Mouse (Mus musculus) kidney, embryonic 15.5 days (tissue): ENCODE results near the gene Atp6v0a1. TPM values are rescaled to one million over a fixed set of nuclear protein-coding genes. Genes with fewer than 3 reads are reported as not detected.
A peak's percentile ranks its signal among the peaks of the same experiment; 100 is the strongest.

ENCODE experiments used
- ATAC-seq: fragments of 200-750 bp; cut with Nextera tagmentation; replicated peaks from 2 replicates; pipeline ENCODE4 v1.8.0; 2017; ENCODE audit warnings: moderate TSS enrichment; ENCODE audit not compliant: low FRiP score
- H3K27ac ChIP-seq: fragments of 300-500 bp; sonication (generic); 2 replicates; pipeline ENCODE4 v1.5.1; 2015; ENCODE audit warnings: mild to moderate bottlenecking, inconsistent platforms
- H3K27me3 ChIP-seq: fragments of 300-500 bp; sonication (generic); 2 replicates; pipeline ENCODE4 v1.6.1; 2015; ENCODE audit warnings: inconsistent platforms
- H3K36me3 ChIP-seq: fragments of 300-500 bp; sonication (generic); 2 replicates; pipeline ENCODE4 v1.6.1; 2015; ENCODE audit warnings: inconsistent platforms
- H3K4me1 ChIP-seq: fragments of 300-500 bp; sonication (generic); 2 replicates; pipeline ENCODE4 v1.6.1; 2015; ENCODE audit warnings: inconsistent platforms
- H3K4me2 ChIP-seq: fragments of 300-500 bp; sonication (generic); 2 replicates; pipeline ENCODE4 v1.6.1; 2015; ENCODE audit warnings: moderate library complexity, mild to moderate bottlenecking, inconsistent platforms
- H3K4me3 ChIP-seq: fragments of 300-500 bp; sonication (generic); replicated peaks from 2 replicates; pipeline ENCODE4 v1.5.1; 2015; ENCODE audit warnings: mild to moderate bottlenecking, inconsistent platforms
- H3K9ac ChIP-seq: fragments of 300-500 bp; sonication (generic); 2 replicates; pipeline ENCODE4 v1.6.1; 2015; ENCODE audit warnings: mild to moderate bottlenecking, inconsistent platforms
- H3K9me3 ChIP-seq: fragments of 300-500 bp; sonication (generic); replicated peaks from 2 replicates; pipeline ENCODE4 v1.6.1; 2016; ENCODE audit warnings: inconsistent platforms
- WGBS: fragments of 180-500 bp; shearing (Covaris S2); methylation state at CpG from one replicate; pipeline ENCODE4 v1.1.7; 2015; ENCODE audit warnings: mixed read lengths; 5-methylcytosine and 5-hydroxymethylcytosine counted together
- polyA plus RNA-seq: library from polyadenylated mRNA; unstranded; fragments of >200 nt; fragmentation: Nextera tagmentation; extraction: Ambion mirVana; gene quantifications from 2 replicates; pipeline ENCODE4 v1.2.1, GENCODE M21; 2015

Gene Atp6v0a1
- polyA plus RNA-seq, 1 experiment from 2014 or later: 46.0 TPM

DNA sequence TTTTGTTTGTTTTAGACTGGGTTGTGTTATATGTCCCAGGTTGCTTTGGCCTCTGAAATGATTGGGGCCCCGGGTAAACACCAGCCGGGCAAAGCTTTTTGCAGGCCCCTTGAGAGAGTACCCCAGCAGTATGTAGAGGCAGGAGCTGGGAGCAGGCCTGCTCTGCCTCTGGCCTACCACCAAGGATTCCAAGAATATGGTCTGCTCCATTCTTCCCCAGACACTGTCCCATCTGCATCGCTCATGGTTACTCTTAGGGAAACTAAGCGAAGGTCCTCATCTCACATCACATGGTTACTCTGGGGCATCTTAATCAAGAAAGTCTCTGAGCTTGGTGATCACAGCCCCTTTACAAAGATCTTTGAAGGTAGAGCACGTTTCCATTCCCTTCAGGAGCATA lies 40.8 kb upstream of the Atp6v0a1 start:
- Histone ChIP-seq H3K27ac (no peak overlapping the region), H3K4me1 (peaks cover 52% of the 10 kb centered on the region), H3K27me3 (peaks cover 76% of the 10 kb centered on the region), H3K9me3 (no peaks in the 10 kb centered on the region), H3K9ac (peak overlapping the region; percentile 69), H3K36me3 (no peaks in the 10 kb centered on the region), H3K4me3 (peak overlapping the region; percentile 69), H3K4me2 (peak overlapping the region; percentile 72)
- 76% methylated on average over 5 of the region's 5 CpGs for WGBS
- no peak for ATAC-seq

DNA sequence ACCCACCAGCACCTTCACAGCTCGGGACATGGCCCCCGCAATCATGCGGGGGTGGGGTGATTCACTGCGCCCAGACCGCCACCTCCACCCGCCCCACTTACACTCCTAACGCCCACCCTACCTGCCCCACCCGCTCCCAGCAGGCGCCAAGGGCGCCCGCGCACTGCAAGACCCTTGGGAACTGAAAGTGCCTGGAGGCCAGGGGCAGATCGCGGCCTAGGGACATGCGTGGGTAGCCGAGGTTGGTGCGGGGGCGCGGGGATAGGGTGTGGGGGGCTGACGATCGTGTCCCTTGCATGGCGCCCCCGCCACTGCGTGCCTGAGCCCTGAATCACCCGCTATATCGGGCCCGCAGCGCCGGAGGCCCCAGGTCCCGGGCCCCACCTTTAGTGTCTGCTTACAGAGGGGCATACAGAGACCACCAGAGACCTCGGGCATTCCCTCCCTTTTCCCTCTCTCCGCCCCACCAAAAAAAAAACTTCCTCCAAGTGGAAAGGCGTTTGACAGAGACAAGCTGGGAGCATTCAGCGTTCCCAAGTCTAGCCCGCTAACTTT lies 40.0 kb upstream of the Atp6v0a1 start:
- H3K36me3 ChIP-seq: no peaks in the 10 kb centered on the region
- peak overlapping the region; percentile 72 for H3K4me2 ChIP-seq
- WGBS: 4% methylated on average over 35 of the region's 35 CpGs
- H3K27me3 ChIP-seq: peaks cover 78% of the 10 kb centered on the region
- peak; percentile 23; the same call in 1 of the 2 replicates for ATAC-seq
- H3K9me3 ChIP-seq: no peaks in the 10 kb centered on the region
- peaks cover 45% of the 10 kb centered on the region for H3K4me1 ChIP-seq
- H3K4me3 ChIP-seq: peak overlapping the region; percentile 69
- peak overlapping the region; percentile 88 for H3K27ac ChIP-seq
- H3K9ac ChIP-seq: peak overlapping the region; percentile 69

DNA sequence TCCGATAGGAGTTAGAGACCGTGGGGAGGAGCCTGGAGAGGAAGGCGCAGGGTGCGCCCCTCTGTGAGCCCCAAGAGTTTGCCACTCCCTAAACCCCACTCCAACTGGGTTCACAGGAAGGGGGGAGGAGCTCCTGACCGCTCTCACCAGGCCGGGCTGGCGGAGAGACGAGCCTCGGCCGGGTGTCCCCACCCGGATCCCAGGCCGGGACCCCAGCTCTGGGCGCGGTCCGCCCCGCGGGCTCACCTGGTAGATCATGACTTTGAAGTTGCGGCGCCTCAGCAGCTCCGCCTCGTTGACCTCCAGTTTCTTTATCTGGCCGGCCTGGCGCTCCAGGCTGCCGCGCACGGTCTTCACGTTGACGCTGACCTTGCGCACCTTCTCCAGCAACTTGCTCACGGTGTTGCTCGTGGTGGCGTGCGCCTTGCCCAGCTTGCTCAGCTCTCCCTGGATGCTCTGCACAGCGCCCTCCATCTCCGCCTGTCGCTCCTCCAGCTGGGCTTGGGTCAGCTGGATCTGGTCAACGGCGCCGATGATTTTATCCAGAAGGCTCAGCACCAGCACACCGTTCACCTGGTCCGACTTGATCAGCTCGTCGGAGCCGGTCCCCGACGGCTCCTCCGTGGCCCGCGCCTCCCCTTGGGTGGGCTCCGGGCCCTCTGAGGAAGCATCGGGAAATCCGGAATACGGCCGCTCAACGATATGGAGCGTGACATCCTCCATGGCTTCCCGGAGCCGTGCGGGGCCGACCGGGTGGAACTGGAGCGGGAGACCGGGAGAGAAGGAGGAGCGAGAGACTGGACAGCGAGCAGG lies 39.3 kb upstream of the Atp6v0a1 start:
- H3K4me3 ChIP-seq: peak overlapping the region; percentile 69
- H3K4me1 ChIP-seq: peaks cover 42% of the 10 kb centered on the region
- peak overlapping the region; percentile 69 for H3K9ac ChIP-seq
- peak overlapping the region; percentile 88 for H3K27ac ChIP-seq
- H3K4me2 ChIP-seq: peak overlapping the region; percentile 72
- H3K27me3 ChIP-seq: peaks cover 77% of the 10 kb centered on the region
- H3K36me3 ChIP-seq: no peaks in the 10 kb centered on the region
- H3K9me3 ChIP-seq: no peaks in the 10 kb centered on the region
- WGBS: under 1% methylated on average over 65 of the region's 65 CpGs
- peak; percentile 64 for ATAC-seq

DNA sequence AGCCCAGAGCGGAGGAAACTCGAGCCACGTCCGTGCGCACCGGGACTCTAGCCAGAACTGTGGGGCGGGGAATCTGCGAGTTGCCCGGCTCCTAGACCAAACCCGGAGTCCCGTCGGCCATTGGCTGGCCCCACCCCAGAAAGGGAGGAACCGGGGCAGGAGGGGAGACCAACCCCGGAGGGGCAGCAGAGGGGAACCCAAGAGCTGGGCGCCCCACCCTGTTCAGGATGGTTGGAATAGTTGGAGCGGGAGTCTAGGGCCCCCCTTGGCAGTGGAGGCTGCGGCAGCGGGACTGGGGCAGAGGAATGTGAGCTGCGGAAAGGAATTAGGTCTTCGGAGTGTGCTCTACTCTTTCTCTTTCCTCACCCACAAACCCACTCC lies 38.7 kb upstream of the Atp6v0a1 start, which contains the start of gene Cavin1:
Gene Cavin1, minus strand, starts transcription at position 331 of the 381 bp plus-strand sequence.
- WGBS: under 1% methylated on average over 20 of the region's 20 CpGs
- Histone ChIP-seq H3K4me1 (peaks cover 42% of the 10 kb centered on the region), H3K4me3 (peak within 1 kb of the TSS; percentile 69), H3K27me3 (peaks cover 71% of the 10 kb centered on the region), H3K4me2 (peak within 1 kb of the TSS; percentile 72), H3K27ac (peak within 1 kb of the TSS; percentile 88), H3K9ac (peak within 1 kb of the TSS; percentile 69), H3K36me3 (no peaks in the 10 kb centered on the region), H3K9me3 (no peaks in the 10 kb centered on the region)
- ATAC-seq: peak; percentile 88

GRCm38 (mm10) chr11:100971455-100971854 lies 37.8 kb upstream of the Atp6v0a1 start:
- Histone ChIP-seq H3K4me1 (peaks cover 41% of the 10 kb centered on the region), H3K27ac (peak overlapping the region; percentile 88; the same call in 1 of the 2 replicates), H3K4me2 (peak overlapping the region; percentile 72; the same call in 1 of the 2 replicates), H3K9ac (no peak overlapping the region), H3K27me3 (peaks cover 67% of the 10 kb centered on the region), H3K4me3 (no peak overlapping the region), H3K36me3 (no peaks in the 10 kb centered on the region), H3K9me3 (no peaks in the 10 kb centered on the region)
- no peak for ATAC-seq
- 61% methylated on average over 10 of the region's 10 CpGs for WGBS

DNA sequence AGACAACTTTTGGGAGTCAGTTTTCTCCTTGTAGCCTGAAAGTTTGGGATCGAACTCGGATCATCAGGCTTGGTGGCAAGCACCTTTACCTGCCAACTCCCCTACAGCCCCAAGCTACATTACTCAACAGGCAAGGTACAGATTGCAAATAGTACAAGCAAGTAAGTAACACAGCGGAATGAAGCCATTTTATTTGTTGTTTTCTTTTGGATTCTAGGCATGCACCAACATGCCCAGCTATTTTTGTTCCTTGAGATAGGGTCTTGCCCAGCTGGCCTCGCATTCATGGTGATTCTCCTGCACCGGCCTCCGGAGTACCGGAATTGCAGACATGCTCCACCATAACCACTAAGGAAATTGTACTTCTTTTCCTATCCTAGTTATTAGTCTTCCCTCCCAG lies 36.0 kb upstream of the Atp6v0a1 start:
- no peak overlapping the region for H3K4me3 ChIP-seq
- H3K27ac ChIP-seq: no peak overlapping the region
- no peaks in the 10 kb centered on the region for H3K9me3 ChIP-seq
- H3K9ac ChIP-seq: no peak overlapping the region
- H3K4me1 ChIP-seq: peaks cover 30% of the 10 kb centered on the region
- WGBS: 88% methylated on average over 7 of the region's 7 CpGs
- no peak for ATAC-seq
- H3K4me2 ChIP-seq: no peak overlapping the region
- peaks cover 53% of the 10 kb centered on the region for H3K27me3 ChIP-seq
- H3K36me3 ChIP-seq: no peaks in the 10 kb centered on the region

DNA sequence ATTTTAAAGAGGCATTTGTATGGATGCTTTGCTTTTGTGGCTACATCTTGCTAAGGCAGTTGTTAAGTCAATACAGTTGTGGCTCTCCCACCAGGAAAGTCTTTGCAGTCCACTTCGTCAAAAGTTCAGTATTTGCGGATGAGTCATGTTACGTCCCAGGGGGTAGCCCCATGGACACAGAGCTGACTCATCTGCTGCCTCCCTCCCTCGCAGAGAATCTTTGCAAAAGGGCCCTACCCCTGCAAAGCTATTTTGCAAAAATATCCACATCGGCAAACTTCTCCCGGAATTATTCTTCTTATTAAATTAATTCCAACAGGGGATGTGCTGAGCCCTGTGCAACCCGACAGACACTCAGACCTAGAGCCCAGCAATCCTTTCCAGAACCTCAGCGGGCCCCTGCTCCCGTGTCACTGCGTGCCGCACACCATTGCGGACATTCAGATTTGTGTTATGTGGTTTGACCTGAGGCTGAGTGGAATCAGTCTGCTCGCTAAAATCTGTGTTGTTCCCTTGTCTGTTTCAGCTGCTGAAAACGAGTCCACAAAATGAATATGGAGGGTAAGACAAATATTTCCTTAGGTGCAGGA lies 34.8 kb upstream of the Atp6v0a1 start:
- WGBS: 65% methylated on average over 14 of the region's 14 CpGs

GRCm38 (mm10) chr11:100975241-100975640 lies 34.0 kb upstream of the Atp6v0a1 start:
- H3K4me2 ChIP-seq: no peak overlapping the region
- peaks cover 23% of the 10 kb centered on the region for H3K4me1 ChIP-seq
- H3K27me3 ChIP-seq: peaks cover 33% of the 10 kb centered on the region
- H3K9ac ChIP-seq: no peak overlapping the region
- H3K9me3 ChIP-seq: no peaks in the 10 kb centered on the region
- no peak overlapping the region for H3K27ac ChIP-seq
- H3K4me3 ChIP-seq: no peak overlapping the region
- WGBS: 72% methylated on average over 7 of the region's 7 CpGs
- H3K36me3 ChIP-seq: no peaks in the 10 kb centered on the region
- ATAC-seq: no peak

More for the DNA sequence above, 34.8 kb upstream of the Atp6v0a1 start:
- H3K36me3 ChIP-seq: no peaks in the 10 kb centered on the region
- peaks cover 40% of the 10 kb centered on the region for H3K27me3 ChIP-seq
- H3K4me3 ChIP-seq: no peak overlapping the region
- no peak for ATAC-seq
- H3K4me1 ChIP-seq: peaks cover 24% of the 10 kb centered on the region
- no peak overlapping the region for H3K27ac ChIP-seq
- H3K4me2 ChIP-seq: no peak overlapping the region
- H3K9me3 ChIP-seq: no peaks in the 10 kb centered on the region
- no peak overlapping the region for H3K9ac ChIP-seq

DNA sequence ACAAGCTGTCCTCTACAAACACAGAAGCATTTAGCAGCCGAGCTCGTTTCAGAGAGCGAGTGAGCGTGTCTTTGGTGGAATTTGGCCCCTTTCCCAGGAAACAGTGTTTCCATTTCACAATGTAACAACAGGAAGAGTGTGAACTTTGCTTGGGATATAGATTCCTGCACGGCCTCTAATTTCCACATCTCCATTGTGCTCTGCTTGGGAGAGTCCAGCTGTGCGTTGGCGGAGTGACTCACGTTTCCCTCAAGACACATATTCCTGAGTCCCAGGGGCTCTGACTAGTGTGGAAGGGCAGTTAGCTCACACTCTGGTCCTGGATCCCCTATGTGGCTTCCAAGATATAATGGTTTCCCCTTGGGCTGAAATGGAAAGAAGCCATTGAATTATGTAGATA lies 29.4 kb upstream of the Atp6v0a1 start:
- no peak overlapping the region for H3K9ac ChIP-seq
- H3K4me2 ChIP-seq: no peak overlapping the region
- H3K27me3 ChIP-seq: peaks cover 18% of the 10 kb centered on the region
- peak overlapping the region; percentile 69 for H3K27ac ChIP-seq
- no peak overlapping the region for H3K4me3 ChIP-seq
- H3K9me3 ChIP-seq: no peaks in the 10 kb centered on the region
- H3K4me1 ChIP-seq: peaks cover 20% of the 10 kb centered on the region
- WGBS: 28% methylated on average over 8 of the region's 8 CpGs
- ATAC-seq: peak; percentile 54; the same call in 1 of the 2 replicates
- no peaks in the 10 kb centered on the region for H3K36me3 ChIP-seq

- Histone ChIP-seq H3K27ac (peak overlapping the region; percentile 69), H3K36me3 (no peaks in the 10 kb centered on the region), H3K9me3 (no peaks in the 10 kb centered on the region), H3K27me3 (peaks cover 18% of the 10 kb centered on the region), H3K4me3 (no peak overlapping the region), H3K4me2 (no peak overlapping the region), H3K9ac (no peak overlapping the region), H3K4me1 (peaks cover 20% of the 10 kb centered on the region)
- 82% methylated on average over 1 of the region's 1 CpGs for WGBS
- ATAC-seq: no peak
Measured at GRCm38 (mm10) chr11:100980438-100980837, 28.8 kb upstream of the Atp6v0a1 start.

GRCm38 (mm10) chr11:100981236-100981635 lies 28.0 kb upstream of the Atp6v0a1 start:
- no peak for ATAC-seq
- no peaks in the 10 kb centered on the region for H3K9me3 ChIP-seq
- H3K27me3 ChIP-seq: peaks cover 18% of the 10 kb centered on the region
- peaks cover 20% of the 10 kb centered on the region for H3K4me1 ChIP-seq
- H3K4me2 ChIP-seq: no peak overlapping the region
- H3K4me3 ChIP-seq: no peak overlapping the region
- H3K27ac ChIP-seq: no peak overlapping the region
- 63% methylated on average over 3 of the region's 3 CpGs for WGBS
- H3K9ac ChIP-seq: no peak overlapping the region
- H3K36me3 ChIP-seq: no peaks in the 10 kb centered on the region

DNA sequence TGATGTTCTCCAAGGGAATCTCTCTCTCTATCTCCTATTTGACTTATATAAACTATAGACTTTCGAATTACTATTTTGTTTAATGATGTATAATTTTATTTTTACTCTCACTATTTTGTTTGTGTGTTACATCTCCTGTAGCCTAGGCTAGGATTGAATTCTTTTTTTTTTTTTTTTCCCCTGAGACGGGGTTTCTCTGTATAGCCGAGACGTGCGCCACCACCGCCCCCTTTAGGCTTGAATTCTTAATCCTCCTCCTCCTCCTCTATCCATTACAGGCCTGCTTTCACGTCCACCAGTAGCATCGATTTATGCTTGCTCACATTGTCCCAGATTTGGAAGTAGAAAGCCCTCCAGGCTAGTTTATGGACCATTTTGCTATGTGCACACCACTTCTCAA lies 27.2 kb upstream of the Atp6v0a1 start:
- WGBS: 25% methylated on average over 8 of the region's 8 CpGs
- H3K4me2 ChIP-seq: no peak overlapping the region

More for the DNA sequence above, 27.2 kb upstream of the Atp6v0a1 start:
- no peak for ATAC-seq
- Histone ChIP-seq H3K4me3 (no peak overlapping the region), H3K9me3 (no peaks in the 10 kb centered on the region), H3K36me3 (no peaks in the 10 kb centered on the region), H3K27ac (no peak overlapping the region), H3K27me3 (peaks cover 18% of the 10 kb centered on the region), H3K4me1 (peaks cover 20% of the 10 kb centered on the region), H3K9ac (no peak overlapping the region)
